Mouse (Mus musculus): ENCODE measurements around the gene Gbp2b. TPM values are rescaled to one million over a fixed set of nuclear protein-coding genes. Genes with fewer than 3 reads are reported as not detected.

Gene Gbp2b
- polyA plus RNA-seq (2014; fragmentation: Nextera tagmentation; extraction: Ambion mirVana): not detected in 2 replicates

DNA sequence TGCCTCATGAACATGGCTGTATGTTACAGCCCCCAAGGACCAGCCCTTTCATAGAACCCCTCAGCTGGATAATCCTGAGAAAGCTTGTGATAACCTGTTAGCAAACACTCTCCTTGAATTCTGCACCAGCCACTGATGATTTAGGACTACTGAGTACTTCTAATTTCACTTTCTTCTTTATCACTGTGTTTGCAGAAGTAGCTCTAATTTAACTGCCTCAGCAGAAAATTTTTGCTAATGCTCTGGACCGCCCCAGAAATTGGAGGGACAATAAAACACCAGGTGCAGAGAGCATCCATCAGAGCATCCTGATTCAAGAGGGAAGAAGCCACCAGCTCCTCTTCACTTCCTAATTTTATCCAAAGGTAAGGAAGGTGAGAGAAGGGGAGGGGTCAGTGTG is at the start of gene Gbp2b:
Gene Gbp2b, plus strand, starts transcription at position 301 of the 400 bp plus-strand sequence.
- Histone ChIP-seq H3K27ac (replicated peaks; ENCODE audit: low read depth, low read length) (no peak within 1 kb of the TSS), H3K4me2 (ENCODE audit: low read depth, low read length) (no peak within 1 kb of the TSS), H3K36me3 (replicated peaks; ENCODE audit: control insufficient read depth, insufficient read depth, low read depth, low read length) (no peaks in the 10 kb centered on the region), H3K9ac (replicated peaks; ENCODE audit: low read length) (no peak within 1 kb of the TSS), H3K9me3 (replicated peaks; ENCODE audit: control insufficient read depth, low read length) (no peaks in the 10 kb centered on the region), H3K27me3 (ENCODE audit: control insufficient read depth, insufficient read depth, low read length) (no peaks in the 10 kb centered on the region), H3K4me1 (ENCODE audit: control insufficient read depth, insufficient read depth, low read length) (no peaks in the 10 kb centered on the region), H3K4me3 (ENCODE audit: low read depth, low read length) (no peak within 1 kb of the TSS)
- ATAC-seq (replicated peaks; ENCODE audit: insufficient number of reproducible peaks, low FRiP score, low TSS enrichment, low read depth) (no peak), DNase-seq (ENCODE audit: low spot score) (no peak)
- 67% methylated on average over 1 of the region's 1 CpGs for WGBS

GRCm38 (mm10) chr3:142546690-142547089 is 48.0 kb upstream of the Gbp2b start:
- Histone ChIP-seq H3K4me2 (ENCODE audit: low read depth, low read length) (no peak overlapping the region), H3K9ac (replicated peaks; ENCODE audit: low read length) (no peak overlapping the region), H3K4me1 (ENCODE audit: control insufficient read depth, insufficient read depth, low read length) (no peaks in the 10 kb centered on the region), H3K27ac (replicated peaks; ENCODE audit: low read depth, low read length) (no peak overlapping the region), H3K27me3 (ENCODE audit: control insufficient read depth, insufficient read depth, low read length) (no peaks in the 10 kb centered on the region), H3K4me3 (ENCODE audit: low read depth, low read length) (no peak overlapping the region), H3K36me3 (replicated peaks; ENCODE audit: control insufficient read depth, insufficient read depth, low read depth, low read length) (no peaks in the 10 kb centered on the region), H3K9me3 (replicated peaks; ENCODE audit: control insufficient read depth, low read length) (no peaks in the 10 kb centered on the region)
- WGBS: 85% methylated on average over 3 of the region's 3 CpGs
- no peak for DNase-seq (ENCODE audit: low spot score)
- ATAC-seq (replicated peaks; ENCODE audit: insufficient number of reproducible peaks, low FRiP score, low TSS enrichment, low read depth): no peak

- DNase-seq (ENCODE audit: low spot score) (no peak), ATAC-seq (replicated peaks; ENCODE audit: insufficient number of reproducible peaks, low FRiP score, low TSS enrichment, low read depth) (no peak)
- Histone ChIP-seq H3K27me3 (ENCODE audit: control insufficient read depth, insufficient read depth, low read length) (no peaks in the 10 kb centered on the region), H3K9ac (replicated peaks; ENCODE audit: low read length) (no peak overlapping the region), H3K4me2 (ENCODE audit: low read depth, low read length) (no peak overlapping the region), H3K27ac (replicated peaks; ENCODE audit: low read depth, low read length) (no peak overlapping the region), H3K36me3 (replicated peaks; ENCODE audit: control insufficient read depth, insufficient read depth, low read depth, low read length) (no peaks in the 10 kb centered on the region), H3K9me3 (replicated peaks; ENCODE audit: control insufficient read depth, low read length) (no peaks in the 10 kb centered on the region), H3K4me1 (ENCODE audit: control insufficient read depth, insufficient read depth, low read length) (no peaks in the 10 kb centered on the region), H3K4me3 (ENCODE audit: low read depth, low read length) (no peak overlapping the region)
- 78% methylated on average over 3 of the region's 3 CpGs for WGBS
These were observed 44.5 kb upstream of the Gbp2b start for GRCm38 (mm10) chr3:142550052-142550676.

GRCm38 (mm10) chr3:142554601-142555000 is 40.0 kb upstream of the Gbp2b start:
- no peak overlapping the region for H3K9ac ChIP-seq (replicated peaks; ENCODE audit: low read length)
- H3K4me2 ChIP-seq (ENCODE audit: low read depth, low read length): no peak overlapping the region
- no peak for ATAC-seq (replicated peaks; ENCODE audit: insufficient number of reproducible peaks, low FRiP score, low TSS enrichment, low read depth)

GRCm38 (mm10) chr3:142555623-142556022 is 39.0 kb upstream of the Gbp2b start:
- Histone ChIP-seq H3K4me3 (ENCODE audit: low read depth, low read length) (no peak overlapping the region), H3K9ac (replicated peaks; ENCODE audit: low read length) (no peak overlapping the region), H3K27me3 (ENCODE audit: control insufficient read depth, insufficient read depth, low read length) (no peaks in the 10 kb centered on the region), H3K36me3 (replicated peaks; ENCODE audit: control insufficient read depth, insufficient read depth, low read depth, low read length) (no peaks in the 10 kb centered on the region), H3K4me2 (ENCODE audit: low read depth, low read length) (no peak overlapping the region), H3K9me3 (replicated peaks; ENCODE audit: control insufficient read depth, low read length) (no peaks in the 10 kb centered on the region), H3K27ac (replicated peaks; ENCODE audit: low read depth, low read length) (no peak overlapping the region), H3K4me1 (ENCODE audit: control insufficient read depth, insufficient read depth, low read length) (no peaks in the 10 kb centered on the region)
- DNase-seq (ENCODE audit: low spot score) (no peak), ATAC-seq (replicated peaks; ENCODE audit: insufficient number of reproducible peaks, low FRiP score, low TSS enrichment, low read depth) (no peak)
- 90% methylated on average over 11 of the region's 11 CpGs for WGBS

More at GRCm38 (mm10) chr3:142554601-142555000, 40.0 kb upstream of the Gbp2b start:
- whole genome bisulfite sequencing: 78% methylated on average over 1 of the region's 1 CpGs
- no peak overlapping the region for H3K27ac ChIP-seq (replicated peaks; ENCODE audit: low read depth, low read length)
- H3K27me3 ChIP-seq (ENCODE audit: control insufficient read depth, insufficient read depth, low read length): no peaks in the 10 kb centered on the region
- no peak overlapping the region for H3K4me3 ChIP-seq (ENCODE audit: low read depth, low read length)
- H3K4me1 ChIP-seq (ENCODE audit: control insufficient read depth, insufficient read depth, low read length): no peaks in the 10 kb centered on the region
- H3K36me3 ChIP-seq (replicated peaks; ENCODE audit: control insufficient read depth, insufficient read depth, low read depth, low read length): no peaks in the 10 kb centered on the region
- no peak for DNase-seq (ENCODE audit: low spot score)
- H3K9me3 ChIP-seq (replicated peaks; ENCODE audit: control insufficient read depth, low read length): no peaks in the 10 kb centered on the region

- Histone ChIP-seq H3K27me3 (ENCODE audit: control insufficient read depth, insufficient read depth, low read length) (no peaks in the 10 kb centered on the region), H3K9me3 (replicated peaks; ENCODE audit: control insufficient read depth, low read length) (no peaks in the 10 kb centered on the region), H3K27ac (replicated peaks; ENCODE audit: low read depth, low read length) (no peak within 1 kb of the TSS), H3K36me3 (replicated peaks; ENCODE audit: control insufficient read depth, insufficient read depth, low read depth, low read length) (no peaks in the 10 kb centered on the region), H3K9ac (replicated peaks; ENCODE audit: low read length) (no peak within 1 kb of the TSS; the same call in 1 of the 2 replicates), H3K4me2 (ENCODE audit: low read depth, low read length) (peak within 1 kb of the TSS; percentile 38), H3K4me1 (ENCODE audit: control insufficient read depth, insufficient read depth, low read length) (no peaks in the 10 kb centered on the region), H3K4me3 (ENCODE audit: low read depth, low read length) (peak within 1 kb of the TSS; percentile 15; the same call in 1 of the 2 replicates)
- no peak for ATAC-seq (replicated peaks; ENCODE audit: insufficient number of reproducible peaks, low FRiP score, low TSS enrichment, low read depth)
- 19% methylated on average over 3 of the region's 3 CpGs for WGBS
- DNase-seq (ENCODE audit: low spot score): no peak
These were observed 34.9 kb upstream of the Gbp2b start, which contains the start of gene Gbp3 for GRCm38 (mm10) chr3:142559632-142560228. Gbp3 (plus strand) TSS chr3:142560026.

DNA sequence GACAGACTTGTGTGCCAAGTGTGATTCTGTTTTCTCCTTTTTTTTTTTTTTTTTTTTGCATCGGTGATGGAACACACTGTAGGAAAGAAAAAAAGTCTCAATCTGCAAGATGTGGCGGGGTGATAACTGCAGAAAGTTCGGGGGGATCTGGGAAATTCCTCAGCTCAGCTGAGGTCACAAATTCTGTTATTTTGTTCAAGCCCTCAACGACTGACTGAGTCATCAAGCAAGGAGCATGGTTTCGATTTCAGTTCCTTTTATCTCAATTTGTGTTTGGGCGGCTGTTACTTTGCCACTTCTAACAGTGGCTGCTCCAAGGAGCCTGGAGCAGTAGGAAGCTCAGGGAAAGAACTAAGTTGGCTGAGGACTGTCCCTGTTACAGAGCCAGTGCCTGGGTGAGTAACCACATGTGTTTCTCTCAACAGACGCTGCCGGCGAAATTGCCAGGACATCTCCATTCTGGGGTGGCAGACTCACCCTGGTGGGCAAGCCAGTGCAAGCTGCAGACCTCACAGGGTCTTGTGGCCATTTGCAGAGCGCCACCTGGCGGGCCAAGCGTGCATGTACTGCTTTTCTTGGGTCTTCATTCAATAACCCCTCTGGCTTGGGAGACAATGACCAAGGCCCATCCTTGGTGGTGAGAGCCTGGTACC is 34.2 kb upstream of the Gbp2b start:
- H3K9ac ChIP-seq (replicated peaks; ENCODE audit: low read length): no peak overlapping the region; the same call in 1 of the 2 replicates

More for the DNA sequence above, 34.2 kb upstream of the Gbp2b start:
- DNase-seq (ENCODE audit: low spot score) (peak; percentile 90), ATAC-seq (replicated peaks; ENCODE audit: insufficient number of reproducible peaks, low FRiP score, low TSS enrichment, low read depth) (peak; percentile 67; the same call in 1 of the 2 replicates)
- H3K27me3 ChIP-seq (ENCODE audit: control insufficient read depth, insufficient read depth, low read length): no peaks in the 10 kb centered on the region
- no peak overlapping the region for H3K27ac ChIP-seq (replicated peaks; ENCODE audit: low read depth, low read length)
- WGBS: 16% methylated on average over 12 of the region's 12 CpGs
- no peaks in the 10 kb centered on the region for H3K36me3 ChIP-seq (replicated peaks; ENCODE audit: control insufficient read depth, insufficient read depth, low read depth, low read length)
- H3K4me2 ChIP-seq (ENCODE audit: low read depth, low read length): peak overlapping the region; percentile 38
- peak overlapping the region; percentile 15; the same call in 1 of the 2 replicates for H3K4me3 ChIP-seq (ENCODE audit: low read depth, low read length)
- no peaks in the 10 kb centered on the region for H3K4me1 ChIP-seq (ENCODE audit: control insufficient read depth, insufficient read depth, low read length)
- no peaks in the 10 kb centered on the region for H3K9me3 ChIP-seq (replicated peaks; ENCODE audit: control insufficient read depth, low read length)
